Mouse (Mus musculus) T-helper 2 cell (primary cell): ENCODE data around the gene Rorb.

Experiments
- in situ Hi-C: fragments of 300-600 bp; cut with MboI, MseI; formaldehyde crosslinking; loops from one replicate; pipeline ENCODE4 v1.15.1; 2025; ENCODE audit warnings: high pct_unique_total_duplicates

Rorb gene

GRCm38 (mm10) chr19:18888491-18889116 is 222.4 kb downstream of the Rorb start:
- in situ Hi-C loops, result no loop called here

- in situ Hi-C loops, result no loop called here
Measured at GRCm38 (mm10) chr19:18887646-18888407, 223.2 kb downstream of the Rorb start.

- in situ Hi-C loops, result no loop called here
Measured at GRCm38 (mm10) chr19:18881162-18881561, 229.8 kb downstream of the Rorb start.
